Mouse (Mus musculus) heart, embryonic 11.5 days (tissue): Measurements from ENCODE around the gene Cops7a. TPM values are rescaled to one million over a fixed set of nuclear protein-coding genes. Genes with fewer than 3 reads are reported as not detected.

Experiments used
- ATAC-seq: fragments of 200-750 bp; cut with Nextera tagmentation; replicated peaks from 2 replicates; pipeline ENCODE4 v1.8.0; 2017; ENCODE audit warnings: moderate library complexity; ENCODE audit not compliant: insufficient number of reproducible peaks, low FRiP score, low TSS enrichment
- H3K27ac ChIP-seq: fragments of 300-500 bp; sonication (generic); 2 replicates; pipeline ENCODE4 v1.5.1; 2014; ENCODE audit warnings: mild to moderate bottlenecking, low read depth, low read length
- H3K27me3 ChIP-seq: fragments of 300-500 bp; sonication (generic); 2 replicates; pipeline ENCODE4 v1.6.1; 2014; ENCODE audit warnings: mild to moderate bottlenecking, low read length, mixed read lengths; ENCODE audit not compliant: control insufficient read depth, insufficient read depth
- H3K36me3 ChIP-seq: fragments of 300-500 bp; sonication (generic); 2 replicates; pipeline ENCODE4 v1.6.1; 2014; ENCODE audit warnings: mild to moderate bottlenecking, low read length, moderate library complexity, mixed read lengths; ENCODE audit not compliant: control insufficient read depth, insufficient read depth
- H3K4me1 ChIP-seq: fragments of 300-500 bp; sonication (generic); 2 replicates; pipeline ENCODE4 v1.6.1; 2014; ENCODE audit warnings: low read length; ENCODE audit not compliant: control insufficient read depth, insufficient read depth
- H3K4me2 ChIP-seq: fragments of 300-500 bp; sonication (generic); 2 replicates; pipeline ENCODE4 v1.6.1; 2014; ENCODE audit warnings: mild to moderate bottlenecking, moderate library complexity
- H3K4me3 ChIP-seq: fragments of 300-500 bp; sonication (generic); 2 replicates; pipeline ENCODE4 v1.5.1; 2014; ENCODE audit warnings: low read depth, low read length
- H3K9ac ChIP-seq: fragments of 300-500 bp; sonication (generic); 2 replicates; pipeline ENCODE4 v1.6.1; 2014; ENCODE audit warnings: mild to moderate bottlenecking, low read depth, low read length, moderate library complexity
- H3K9me3 ChIP-seq: fragments of 300-500 bp; sonication (generic); replicated peaks from 2 replicates; pipeline ENCODE4 v1.6.1; 2016; ENCODE audit warnings: low read length; ENCODE audit not compliant: control insufficient read depth
- WGBS: fragments of 180-500 bp; shearing (Covaris S2); extraction: QIAGEN DNeasy Blood & Tissue Kit; methylation state at CpG from one replicate; pipeline ENCODE4 v1.1.7; 2014; ENCODE audit not compliant: insufficient replicate concordance; 5-methylcytosine and 5-hydroxymethylcytosine counted together
- polyA plus RNA-seq: library from polyadenylated mRNA; unstranded; fragments of >200 nt; fragmentation: Nextera tagmentation; extraction: Ambion mirVana; gene quantifications from 2 replicates; pipeline ENCODE4 v1.2.1, GENCODE M21; 2014

Cops7a gene
- polyA plus RNA-seq, 1 experiment from 2014 or later: 134 TPM

DNA sequence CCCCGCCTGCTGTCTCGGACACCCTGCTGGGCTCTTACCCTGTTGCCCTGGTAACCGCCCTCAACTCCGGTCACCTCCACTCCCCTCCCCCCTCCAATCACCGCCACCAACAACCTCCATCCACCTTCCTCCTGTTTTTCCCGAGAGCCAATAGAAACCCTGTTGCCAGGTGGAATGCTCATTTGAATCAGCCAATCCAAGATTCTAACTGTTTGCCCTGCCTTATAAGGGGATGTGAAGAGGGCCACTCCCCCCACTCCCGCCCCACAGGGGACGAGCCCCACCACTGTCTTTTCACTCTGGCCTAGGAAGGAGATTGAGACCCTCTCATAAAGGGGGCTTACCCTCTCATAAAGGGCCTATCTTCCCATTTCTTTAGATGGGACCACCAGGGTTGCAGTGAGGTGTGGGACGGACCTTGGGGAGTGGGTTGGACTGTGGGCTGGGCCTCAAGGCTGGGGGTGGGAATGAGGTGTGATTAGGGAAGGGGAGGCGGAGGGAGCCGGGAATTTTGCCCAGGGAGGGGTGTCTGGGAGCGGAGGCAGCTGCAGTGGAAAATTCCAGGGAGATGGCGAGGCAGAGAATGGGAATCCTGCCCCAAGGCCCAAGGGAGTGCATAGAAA lies 45.5 kb downstream of the Cops7a start, which contains the start of gene Ptms:
TSS of gene Ptms (minus strand) at position 409 of the 623 bp plus-strand sequence.
- H3K4me1 ChIP-seq: peaks cover 39% of the 10 kb centered on the region
- H3K27ac ChIP-seq: peak within 1 kb of the TSS; percentile 99
- peak within 1 kb of the TSS; percentile 56 for H3K9ac ChIP-seq
- peak within 1 kb of the TSS; percentile 90 for H3K4me2 ChIP-seq
- no peaks in the 10 kb centered on the region for H3K9me3 ChIP-seq
- WGBS: 2% methylated on average over 13 of the region's 13 CpGs
- ATAC-seq: peak; percentile 80
- H3K4me3 ChIP-seq: peak within 1 kb of the TSS; percentile 30
- no peaks in the 10 kb centered on the region; the same call in 1 of the 2 replicates for H3K36me3 ChIP-seq
- H3K27me3 ChIP-seq: no peaks in the 10 kb centered on the region

DNA sequence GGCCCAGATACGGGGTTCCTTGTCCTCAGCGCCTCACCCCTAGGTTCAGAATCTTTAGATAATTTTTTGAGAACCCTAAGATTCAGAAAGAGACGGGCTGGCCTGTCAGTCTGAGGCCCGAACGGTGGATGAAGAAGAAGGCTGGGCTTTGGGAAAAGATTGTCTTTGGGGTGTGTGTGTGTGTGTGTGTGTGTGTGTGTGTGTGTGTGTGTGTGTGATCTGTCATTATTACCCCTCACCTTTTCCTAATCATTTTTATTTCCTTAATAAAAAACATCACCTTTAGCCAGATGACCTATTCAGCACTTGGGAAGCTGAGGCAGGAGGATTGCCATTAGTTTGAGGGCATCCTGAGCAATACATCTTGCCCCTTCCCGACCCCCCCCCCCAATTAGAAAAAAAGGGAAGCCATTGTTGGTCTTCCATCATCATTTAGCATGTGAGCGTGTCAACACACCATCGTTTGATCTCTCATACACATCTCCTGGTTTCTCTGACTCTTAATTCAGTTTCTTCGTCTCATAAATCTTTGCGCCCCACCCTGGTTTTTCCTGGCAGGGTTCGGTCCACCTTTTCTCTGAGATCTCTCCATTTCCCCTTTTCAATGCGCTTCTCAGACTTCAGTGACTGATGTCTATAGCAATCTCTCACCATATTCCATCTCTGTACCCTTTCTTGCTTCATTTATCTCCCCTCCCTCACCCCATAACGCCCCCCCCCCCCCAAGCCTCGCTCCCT lies 46.3 kb downstream of the Cops7a start:
- Histone ChIP-seq H3K27ac (peak overlapping the region; percentile 99), H3K9ac (peak overlapping the region; percentile 98), H3K4me1 (peaks cover 42% of the 10 kb centered on the region), H3K4me2 (peak overlapping the region; percentile 90), H3K9me3 (no peaks in the 10 kb centered on the region), H3K27me3 (no peaks in the 10 kb centered on the region), H3K36me3 (peaks cover 7% of the 10 kb centered on the region), H3K4me3 (peak overlapping the region; percentile 80)
- ATAC-seq: no peak
- 26% methylated on average over 13 of the region's 14 CpGs for WGBS

- peak overlapping the region; percentile 90 for H3K4me2 ChIP-seq
- H3K4me3 ChIP-seq: peak overlapping the region; percentile 80
- H3K36me3 ChIP-seq: peaks cover 14% of the 10 kb centered on the region
- H3K9ac ChIP-seq: peak overlapping the region; percentile 98
- ATAC-seq: no peak
- WGBS: 7% methylated on average over 7 of the region's 7 CpGs
- H3K27me3 ChIP-seq: no peaks in the 10 kb centered on the region
- H3K9me3 ChIP-seq: no peaks in the 10 kb centered on the region
- peaks cover 42% of the 10 kb centered on the region for H3K4me1 ChIP-seq
- peak overlapping the region; percentile 99 for H3K27ac ChIP-seq
Measured at GRCm38 (mm10) chr6:124918331-124918690, 47.0 kb downstream of the Cops7a start.

- no peaks in the 10 kb centered on the region for H3K27me3 ChIP-seq
- peak overlapping the region; percentile 99 for H3K27ac ChIP-seq
- ATAC-seq: peak; percentile 66
- H3K9ac ChIP-seq: peak overlapping the region; percentile 98
- H3K4me3 ChIP-seq: peak overlapping the region; percentile 80
- peak overlapping the region; percentile 90 for H3K4me2 ChIP-seq
- peaks cover 14% of the 10 kb centered on the region for H3K36me3 ChIP-seq
- H3K4me1 ChIP-seq: peaks cover 42% of the 10 kb centered on the region
- no peaks in the 10 kb centered on the region for H3K9me3 ChIP-seq
- WGBS: under 1% methylated on average over 71 of the region's 89 CpGs
Measured at GRCm38 (mm10) chr6:124917518-124918330, 47.6 kb downstream of the Cops7a start.

DNA sequence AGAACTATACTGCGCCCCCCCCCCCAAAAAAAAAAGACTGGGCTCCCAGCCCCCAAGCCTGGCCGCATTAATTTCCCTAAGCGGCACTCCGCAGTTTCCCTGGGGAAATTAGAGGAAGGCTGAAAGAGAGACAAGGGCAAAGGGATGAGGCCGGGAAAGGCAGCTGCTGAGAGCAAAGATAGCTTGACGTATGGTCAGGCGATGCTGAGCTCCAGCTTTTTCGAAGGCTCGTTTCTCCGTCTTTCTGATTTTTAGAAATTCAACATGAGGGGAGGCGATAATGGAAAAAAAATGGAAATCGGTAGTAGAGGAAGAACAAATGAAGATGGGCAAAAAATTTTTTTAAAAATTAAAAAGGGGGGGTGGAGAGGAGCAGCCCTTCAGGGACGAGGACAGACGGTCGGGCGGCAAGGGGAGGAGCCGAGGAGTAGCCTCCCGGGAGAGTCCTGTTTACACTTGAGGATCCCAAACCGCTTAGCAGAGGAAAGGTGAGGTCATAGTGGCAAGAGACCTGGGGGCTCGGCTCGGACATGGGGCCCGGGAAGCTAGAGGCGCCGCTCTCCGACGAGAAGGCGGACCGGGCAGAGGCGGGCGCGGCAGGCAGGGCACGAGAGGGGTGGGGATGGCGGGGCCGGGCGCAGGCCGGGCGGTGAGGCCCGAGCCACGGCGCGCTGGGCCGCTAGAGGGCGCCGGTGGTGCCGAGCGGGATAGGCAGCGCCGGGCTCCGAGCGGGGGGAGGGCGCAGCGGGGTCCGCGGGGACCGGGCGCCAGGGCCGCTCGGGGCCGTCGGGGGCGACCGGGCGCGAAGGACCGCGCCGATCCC lies 48.4 kb downstream of the Cops7a start:
- Histone ChIP-seq H3K9me3 (no peaks in the 10 kb centered on the region), H3K4me2 (peak overlapping the region; percentile 90), H3K4me1 (peaks cover 42% of the 10 kb centered on the region), H3K4me3 (peak overlapping the region; percentile 80), H3K27me3 (no peaks in the 10 kb centered on the region), H3K36me3 (peaks cover 14% of the 10 kb centered on the region), H3K27ac (peak overlapping the region; percentile 99), H3K9ac (peak overlapping the region; percentile 98)
- ATAC-seq: peak; percentile 63
- under 1% methylated on average over 48 of the region's 67 CpGs for WGBS

GRCm38 (mm10) chr6:124915942-124916694 lies 49.2 kb downstream of the Cops7a start:
- H3K27ac ChIP-seq: peak overlapping the region; percentile 43
- peak overlapping the region; percentile 98 for H3K9ac ChIP-seq
- H3K27me3 ChIP-seq: no peaks in the 10 kb centered on the region
- H3K4me3 ChIP-seq: peak overlapping the region; percentile 80
- peak overlapping the region; percentile 90 for H3K4me2 ChIP-seq
- 4% methylated on average over 12 of the region's 12 CpGs for WGBS
- no peaks in the 10 kb centered on the region for H3K9me3 ChIP-seq
- H3K4me1 ChIP-seq: peaks cover 44% of the 10 kb centered on the region
- ATAC-seq: no peak
- peaks cover 14% of the 10 kb centered on the region for H3K36me3 ChIP-seq

DNA sequence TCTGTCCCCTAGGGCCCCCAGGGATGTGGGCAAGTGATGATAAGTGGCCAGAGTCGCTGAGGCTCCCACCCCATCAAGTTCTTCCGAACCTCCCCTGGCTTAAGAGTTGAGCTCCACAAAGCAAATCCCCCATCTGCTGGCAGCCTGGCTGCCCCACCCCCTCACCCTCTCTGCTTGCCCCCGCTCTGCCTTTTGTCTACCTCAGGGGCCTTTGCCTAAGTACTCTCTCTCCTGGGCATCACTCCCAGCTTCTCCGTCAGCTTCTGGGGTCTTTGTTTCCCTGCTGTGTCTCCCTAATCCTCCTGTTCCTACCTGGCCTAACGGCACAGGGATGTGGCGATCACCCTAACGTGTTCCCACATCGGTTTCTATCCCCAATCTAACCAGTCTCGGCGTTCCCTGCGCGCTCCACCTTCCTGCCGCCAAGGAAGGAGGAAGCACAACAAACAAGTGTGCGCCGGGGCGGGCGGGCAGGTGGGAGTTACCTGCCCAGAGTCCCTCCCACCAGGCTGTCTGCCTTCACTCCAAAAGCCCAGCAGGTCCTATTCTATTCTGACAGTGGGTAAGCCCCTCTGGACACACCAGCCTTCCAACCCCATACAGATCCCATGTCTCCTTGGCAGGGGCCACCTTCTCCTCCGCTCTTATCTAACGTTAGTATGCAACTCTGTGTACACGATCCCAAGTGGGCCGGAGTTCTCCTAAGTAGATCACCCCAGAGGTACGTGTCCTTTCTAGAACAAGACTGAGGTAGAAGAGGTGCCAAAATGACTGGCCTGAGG lies 50.0 kb downstream of the Cops7a start:
- peak overlapping the region; percentile 90 for H3K4me2 ChIP-seq
- H3K4me3 ChIP-seq: peak overlapping the region; percentile 80
- no peaks in the 10 kb centered on the region for H3K9me3 ChIP-seq
- peaks cover 41% of the 10 kb centered on the region for H3K4me1 ChIP-seq
- ATAC-seq: no peak
- 14% methylated on average over 22 of the region's 22 CpGs for WGBS
- H3K27me3 ChIP-seq: peaks cover 4% of the 10 kb centered on the region
- no peak overlapping the region for H3K27ac ChIP-seq
- peak overlapping the region; percentile 59 for H3K9ac ChIP-seq
- peaks cover 14% of the 10 kb centered on the region for H3K36me3 ChIP-seq
